ENCODE assay signal across 24 mouse cellular contexts in the genomic region with DNA sequence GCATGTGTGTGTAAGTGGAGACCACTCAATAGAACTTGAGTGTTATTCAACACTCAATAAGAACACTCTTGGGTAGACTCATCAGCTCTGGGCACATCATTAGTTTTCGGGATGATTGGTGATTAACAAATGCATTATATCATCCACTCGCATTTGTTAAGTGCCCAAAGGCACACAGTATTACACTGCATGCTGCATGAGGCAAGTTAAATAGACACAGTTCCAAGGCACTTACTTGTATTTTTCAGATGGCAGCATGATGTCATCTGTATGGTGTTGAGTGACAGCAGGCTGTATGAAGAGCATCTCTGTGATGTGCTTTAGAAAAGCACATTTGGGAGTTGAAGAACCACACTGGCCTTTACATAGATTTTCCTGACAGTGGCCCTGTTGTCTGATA. TPM values are rescaled to one million over a fixed set of nuclear protein-coding genes. Genes with fewer than 3 reads are reported as not detected.
DNase-seq lines count a peak whose midpoint lies in the region; ATAC-seq and TF ChIP-seq lines count a peak whose summit lies in the region.
"Had no signal": no experiment of that assay in that cellular context is flagged by ENCODE, and none has a peak within 500 bp of the region (broad histone marks: within the 10 kb centered on the region; RNA-seq: fewer than 3 reads in every experiment).

No protein-coding gene starts in this region.

- no peak overlapping the region for H3K9ac ChIP-seq in forebrain, embryonic 11.5 days (ENCODE audit: low read length)
- no peak overlapping the region for H3K9ac ChIP-seq in forebrain, embryonic 13.5 days
- H3K9ac ChIP-seq in forebrain, embryonic 16.5 days (replicated peaks; ENCODE audit: low read depth, low read length): no peak overlapping the region
- H3K9ac ChIP-seq: embryonic facial prominence, embryonic 13.5 days; embryonic facial prominence, embryonic 15.5 days had no signal

- H3K27ac ChIP-seq in forebrain, embryonic 11.5 days (ENCODE audit: low read depth, low read length): no peak overlapping the region
- no peak overlapping the region for H3K27ac ChIP-seq in forebrain, embryonic 10.5 days
- no peak overlapping the region for H3K27ac ChIP-seq in forebrain, embryonic 13.5 days
- H3K27ac ChIP-seq in forebrain, embryonic 16.5 days (ENCODE audit: low read length): no peak overlapping the region
- H3K27ac ChIP-seq: embryonic facial prominence, embryonic 13.5 days; embryonic facial prominence, embryonic 15.5 days had no signal

- H3K9me3 ChIP-seq in forebrain, embryonic 11.5 days (ENCODE audit: control insufficient read depth, low read length): no peaks in the 10 kb centered on the region; the same call in 1 of the 2 replicates
- H3K9me3 ChIP-seq in forebrain, embryonic 10.5 days: no peaks in the 10 kb centered on the region
- H3K9me3 ChIP-seq in forebrain, embryonic 13.5 days (replicated peaks): no peaks in the 10 kb centered on the region
- no peaks in the 10 kb centered on the region for H3K9me3 ChIP-seq in forebrain, embryonic 16.5 days (ENCODE audit: control insufficient read depth, low read length)
- H3K9me3 ChIP-seq: embryonic facial prominence, embryonic 13.5 days; embryonic facial prominence, embryonic 15.5 days had no signal

- H3K4me3 ChIP-seq in forebrain, embryonic 11.5 days (ENCODE audit: low read depth, low read length): no peak overlapping the region
- H3K4me3 ChIP-seq in forebrain, embryonic 10.5 days: no peak overlapping the region
- no peak overlapping the region for H3K4me3 ChIP-seq in forebrain, embryonic 13.5 days
- H3K4me3 ChIP-seq in forebrain, embryonic 16.5 days (replicated peaks; ENCODE audit: low read length): no peak overlapping the region
- H3K4me3 ChIP-seq: embryonic facial prominence, embryonic 13.5 days; embryonic facial prominence, embryonic 15.5 days; erythroblast, embryonic 14.5 days had no signal

- H3K36me3 ChIP-seq in forebrain, embryonic 11.5 days (ENCODE audit: control insufficient read depth, insufficient read depth, low read length): no peaks in the 10 kb centered on the region
- H3K36me3 ChIP-seq in forebrain, embryonic 10.5 days (replicated peaks): no peaks in the 10 kb centered on the region
- no peaks in the 10 kb centered on the region for H3K36me3 ChIP-seq in forebrain, embryonic 13.5 days (ENCODE audit: poor library complexity, severe bottlenecking)
- no peaks in the 10 kb centered on the region for H3K36me3 ChIP-seq in forebrain, embryonic 16.5 days (ENCODE audit: control insufficient read depth, insufficient read depth)
- H3K36me3 ChIP-seq: embryonic facial prominence, embryonic 13.5 days; embryonic facial prominence, embryonic 15.5 days; G1E had no signal

- WGBS in forebrain, embryonic 11.5 days: 66% methylated on average over 2 of the region's 2 CpGs
- 77% methylated on average over 2 of the region's 2 CpGs for WGBS in forebrain, embryonic 10.5 days
- 37% methylated on average over 2 of the region's 2 CpGs for WGBS in forebrain, embryonic 13.5 days
- 24% methylated on average over 2 of the region's 2 CpGs for WGBS in forebrain, embryonic 16.5 days

- TF ChIP-seq POLR2A in brain, embryonic 14.5 days (IDR thresholded peaks at IDR 0.05; ENCODE audit: borderline replicate concordance, extremely low read depth, insufficient read depth, insufficient read length, poor library complexity, severe bottlenecking): no peak

- DNase-seq in forebrain, embryonic 11.5 days (ENCODE audit: low spot score): no peak
- DNase-seq in forebrain, embryonic 10.5 days (ENCODE audit: extremely low spot score, low spot score): no peak
- peak; percentile 71 for DNase-seq in brain, embryonic 14.5 days (ENCODE audit: low read depth)
- DNase-seq: adrenal gland, adult 8-10 months; adrenal gland, postnatal 14 days; adrenal gland, postnatal 36 days; B cell, adult 2 months; cerebellum, adult 11 months; cerebellum, adult 18-20 months; cerebellum, adult 8-10 months; cerebellum, adult 9-11 months; cerebellum, postnatal 14 days; cerebellum, postnatal 36 days; embryo, embryonic 11 days had no signal

- peak; percentile 80 for ATAC-seq in forebrain, embryonic 11.5 days (replicated peaks; ENCODE audit: low FRiP score)
- ATAC-seq in forebrain, embryonic 13.5 days: peak; percentile 73; the same call in 1 of the 2 replicates
- ATAC-seq in forebrain, embryonic 16.5 days: no peak
- ATAC-seq: activated CD4-positive, CD25-positive, alpha-beta regulatory T cell, adult 4 months; CD4-positive, CD25-positive, alpha-beta regulatory T cell, adult 4 months; Patski had no signal

- no peaks in the 10 kb centered on the region for H3K27me3 ChIP-seq in forebrain, embryonic 11.5 days (ENCODE audit: control insufficient read depth, insufficient read depth, low read length)
- H3K27me3 ChIP-seq in forebrain, embryonic 10.5 days (ENCODE audit: poor library complexity, severe bottlenecking): no peaks in the 10 kb centered on the region
- no peaks in the 10 kb centered on the region for H3K27me3 ChIP-seq in forebrain, embryonic 13.5 days
- no peaks in the 10 kb centered on the region for H3K27me3 ChIP-seq in forebrain, embryonic 16.5 days (replicated peaks; ENCODE audit: control insufficient read depth, insufficient read depth, low read length)
- H3K27me3 ChIP-seq: CH12.LX; embryonic facial prominence, embryonic 13.5 days; embryonic facial prominence, embryonic 15.5 days; Patski had no signal

- TF ChIP-seq CTCF in brain, embryonic 14.5 days (IDR thresholded peaks at IDR 0.05; ENCODE audit: borderline replicate concordance, extremely low read depth, insufficient read depth, insufficient read length): no peak

- peaks cover 9% of the 10 kb centered on the region for H3K4me1 ChIP-seq in forebrain, embryonic 11.5 days (replicated peaks; ENCODE audit: control insufficient read depth, insufficient read depth, low read length)
- peaks cover 39% of the 10 kb centered on the region for H3K4me1 ChIP-seq in forebrain, embryonic 10.5 days
- peaks cover 34% of the 10 kb centered on the region for H3K4me1 ChIP-seq in forebrain, embryonic 13.5 days
- H3K4me1 ChIP-seq in forebrain, embryonic 16.5 days (replicated peaks; ENCODE audit: control insufficient read depth, insufficient read depth, low read length): peaks cover 9% of the 10 kb centered on the region

- H3K4me2 ChIP-seq in forebrain, embryonic 11.5 days (ENCODE audit: low read depth, low read length, severe bottlenecking): no peak overlapping the region
- no peak overlapping the region for H3K4me2 ChIP-seq in forebrain, embryonic 13.5 days
- no peak overlapping the region for H3K4me2 ChIP-seq in forebrain, embryonic 16.5 days (ENCODE audit: low read length)
- H3K4me2 ChIP-seq: embryonic facial prominence, embryonic 13.5 days; embryonic facial prominence, embryonic 15.5 days had no signal

RNA-seq across cellular contexts. Expression of a gene that starts 17.3 kb away (rescaled TPM):
- 14.0 and 15.4 TPM in 2 replicates for polyA plus RNA-seq in forebrain, embryonic 11.5 days (2014; fragmentation: Nextera tagmentation; extraction: Ambion mirVana)
- 5.0 and 5.4 TPM in 2 replicates for polyA plus RNA-seq in forebrain, embryonic 10.5 days (2016; fragmentation: Nextera tagmentation; extraction: Ambion mirVana)
- polyA plus RNA-seq in forebrain, embryonic 13.5 days (2015; fragmentation: Nextera tagmentation; extraction: Ambion mirVana): 3.4 and 4.9 TPM in 2 replicates
- 2.8 and 3.5 TPM in 2 replicates for polyA plus RNA-seq in forebrain, embryonic 16.5 days (2015; fragmentation: Nextera tagmentation; extraction: Ambion mirVana)
- 4.6 and 5.0 TPM in 2 replicates for polyA plus RNA-seq in brain, embryonic 14.5 days (2012; rRNA removed)
- polyA plus RNA-seq: CD4-positive, CD25-positive, alpha-beta regulatory T cell, adult 4 months; erythroblast, embryonic 14.5 days; G1E had no signal
